18 mouse cellular contexts compared by ENCODE assay signal in genomic region chr15:25360825-25361224, GRCm38 (mm10). TPM values are rescaled to one million over a fixed set of nuclear protein-coding genes. Genes with fewer than 3 reads are reported as not detected.
DNase-seq lines count a peak whose midpoint lies in the region; ATAC-seq and TF ChIP-seq lines count a peak whose summit lies in the region.
"Had no signal": no experiment of that assay in that cellular context is flagged by ENCODE, and none has a peak within 500 bp of the region (broad histone marks: within the 10 kb centered on the region; RNA-seq: fewer than 3 reads in every experiment).

No protein-coding gene starts in this region.

- H3K4me3 ChIP-seq in neural tube, embryonic 11.5 days (ENCODE audit: low read depth, low read length): no peak overlapping the region
- H3K4me3 ChIP-seq in hindbrain, postnatal 0 days (ENCODE audit: low read length): no peak overlapping the region
- H3K4me3 ChIP-seq in neural tube, embryonic 15.5 days (replicated peaks): no peak overlapping the region
- H3K4me3 ChIP-seq in intestine, embryonic 16.5 days (ENCODE audit: low read length): no peak overlapping the region
- H3K4me3 ChIP-seq: embryonic facial prominence, embryonic 15.5 days; heart, embryonic 10.5 days; limb, embryonic 15.5 days; stomach, embryonic 15.5 days had no signal

- DNase-seq in embryo, embryonic 11 days: peak; percentile 54
- DNase-seq in embryo, embryonic 10.5 days (ENCODE audit: low spot score): no peak
- no peak for DNase-seq in neural tube, embryonic 11.5 days (ENCODE audit: low spot score)
- no peak for DNase-seq in neural tube, embryonic 10.5 days (ENCODE audit: extremely low spot score, low spot score)
- DNase-seq in hindbrain, postnatal 0 days (ENCODE audit: low spot score): peak; percentile 49
- DNase-seq in gastrocnemius, postnatal 4 days (ENCODE audit: low spot score in 2 of 2): no peak
- DNase-seq: cerebellum, postnatal 25 days; gastrocnemius, postnatal 10 days; heart, postnatal 14 days; lung, adult 18-20 months; lung, postnatal 36 days had no signal

- peaks cover 17% of the 10 kb centered on the region for H3K4me1 ChIP-seq in neural tube, embryonic 11.5 days (ENCODE audit: control insufficient read depth, insufficient read depth, low read length)
- H3K4me1 ChIP-seq in hindbrain, postnatal 0 days (ENCODE audit: insufficient read depth, low read length): peaks cover 18% of the 10 kb centered on the region; the same call in 1 of the 2 replicates
- peaks cover 48% of the 10 kb centered on the region for H3K4me1 ChIP-seq in neural tube, embryonic 15.5 days
- no peaks in the 10 kb centered on the region; the same call in 1 of the 2 replicates for H3K4me1 ChIP-seq in intestine, embryonic 16.5 days (ENCODE audit: control insufficient read depth, insufficient read depth, low read length)

- no peak overlapping the region for H3K9ac ChIP-seq in neural tube, embryonic 11.5 days (ENCODE audit: low read length)
- no peak overlapping the region for H3K9ac ChIP-seq in hindbrain, postnatal 0 days (replicated peaks; ENCODE audit: low read length)
- no peak overlapping the region for H3K9ac ChIP-seq in neural tube, embryonic 15.5 days (replicated peaks)
- no peak overlapping the region for H3K9ac ChIP-seq in intestine, embryonic 16.5 days (ENCODE audit: low read depth, low read length)
- H3K9ac ChIP-seq: embryonic facial prominence, embryonic 15.5 days; limb, embryonic 15.5 days; stomach, embryonic 15.5 days had no signal

- 37% methylated on average over 5 of the region's 5 CpGs for WGBS in neural tube, embryonic 11.5 days
- WGBS in hindbrain, postnatal 0 days: 43% methylated on average over 5 of the region's 5 CpGs
- 36% methylated on average over 5 of the region's 5 CpGs for whole genome bisulfite sequencing in neural tube, embryonic 15.5 days
- 61% methylated on average over 5 of the region's 5 CpGs for WGBS in intestine, embryonic 16.5 days

- peaks cover 2% of the 10 kb centered on the region; the same call in 1 of the 2 replicates for H3K36me3 ChIP-seq in neural tube, embryonic 11.5 days (ENCODE audit: control insufficient read depth, insufficient read depth, low read length)
- no peaks in the 10 kb centered on the region for H3K36me3 ChIP-seq in hindbrain, postnatal 0 days (ENCODE audit: insufficient read depth, low read length)
- H3K36me3 ChIP-seq in neural tube, embryonic 15.5 days: no peaks in the 10 kb centered on the region
- H3K36me3 ChIP-seq in intestine, embryonic 16.5 days (ENCODE audit: control insufficient read depth, insufficient read depth, low read length): no peaks in the 10 kb centered on the region
- H3K36me3 ChIP-seq: embryonic facial prominence, embryonic 15.5 days; heart, embryonic 10.5 days; stomach, embryonic 15.5 days had no signal

- no peak overlapping the region for H3K27ac ChIP-seq in neural tube, embryonic 11.5 days (ENCODE audit: low read depth, low read length)
- peak overlapping the region; percentile 22; the same call in 1 of the 2 replicates for H3K27ac ChIP-seq in hindbrain, postnatal 0 days
- no peak overlapping the region for H3K27ac ChIP-seq in neural tube, embryonic 15.5 days (replicated peaks)
- no peak overlapping the region for H3K27ac ChIP-seq in intestine, embryonic 16.5 days (ENCODE audit: low read length)
- H3K27ac ChIP-seq: embryonic facial prominence, embryonic 15.5 days; heart, embryonic 10.5 days; limb, embryonic 15.5 days; stomach, embryonic 15.5 days had no signal

- H3K4me2 ChIP-seq in neural tube, embryonic 11.5 days (ENCODE audit: low read depth): no peak overlapping the region
- no peak overlapping the region for H3K4me2 ChIP-seq in hindbrain, postnatal 0 days (ENCODE audit: low read depth, low read length)
- no peak overlapping the region for H3K4me2 ChIP-seq in neural tube, embryonic 15.5 days
- H3K4me2 ChIP-seq in intestine, embryonic 16.5 days (ENCODE audit: low read depth, low read length): no peak overlapping the region
- H3K4me2 ChIP-seq: embryonic facial prominence, embryonic 15.5 days; limb, embryonic 15.5 days; stomach, embryonic 15.5 days had no signal

- TF ChIP-seq CTCF in hindbrain, postnatal 0 days (IDR thresholded peaks at IDR 0.05; ENCODE audit: low read depth): no peak

- H3K9me3 ChIP-seq in neural tube, embryonic 11.5 days (ENCODE audit: control insufficient read depth, low read length): no peaks in the 10 kb centered on the region
- H3K9me3 ChIP-seq in hindbrain, postnatal 0 days (ENCODE audit: low read length): no peaks in the 10 kb centered on the region
- H3K9me3 ChIP-seq in neural tube, embryonic 15.5 days (replicated peaks): no peaks in the 10 kb centered on the region
- H3K9me3 ChIP-seq in intestine, embryonic 16.5 days (ENCODE audit: control insufficient read depth, low read length): no peaks in the 10 kb centered on the region
- H3K9me3 ChIP-seq: embryonic facial prominence, embryonic 15.5 days; heart, embryonic 10.5 days; limb, embryonic 15.5 days; stomach, embryonic 15.5 days had no signal

- peak; percentile 49 for ATAC-seq in neural tube, embryonic 11.5 days (ENCODE audit: insufficient read depth, low FRiP score, low TSS enrichment)
- ATAC-seq in hindbrain, postnatal 0 days: no peak
- ATAC-seq in neural tube, embryonic 15.5 days (ENCODE audit: low FRiP score): 0 out of 2 replicates have a peak, but pooled peaks have one; percentile 7
- ATAC-seq in intestine, embryonic 16.5 days: no peak
- ATAC-seq: activated CD4-positive, CD25-positive, alpha-beta regulatory T cell, adult 4 months had no signal

- no peaks in the 10 kb centered on the region for H3K27me3 ChIP-seq in neural tube, embryonic 11.5 days (ENCODE audit: control insufficient read depth, insufficient read depth, low read length)
- no peaks in the 10 kb centered on the region for H3K27me3 ChIP-seq in hindbrain, postnatal 0 days (ENCODE audit: insufficient read depth, low read length)
- H3K27me3 ChIP-seq in neural tube, embryonic 15.5 days (replicated peaks): no peaks in the 10 kb centered on the region
- no peaks in the 10 kb centered on the region for H3K27me3 ChIP-seq in intestine, embryonic 16.5 days (replicated peaks; ENCODE audit: control insufficient read depth, insufficient read depth, low read length)
- H3K27me3 ChIP-seq: embryonic facial prominence, embryonic 15.5 days; limb, embryonic 15.5 days; stomach, embryonic 15.5 days had no signal

RNA-seq across cellular contexts. Expression of gene Basp1, which starts 52.7 kb away (rescaled TPM):
- 201 and 207 TPM in 2 replicates for polyA plus RNA-seq in neural tube, embryonic 11.5 days (2014; fragmentation: Nextera tagmentation; extraction: Ambion mirVana)
- 701 and 894 TPM in 2 replicates for total RNA-seq in hindbrain, postnatal 0 days (2014; rRNA removed)
- polyA plus RNA-seq in hindbrain, postnatal 0 days (2015; fragmentation: Nextera tagmentation; extraction: Ambion mirVana): 415 and 425 TPM in 2 replicates
- 215 and 360 TPM in 2 replicates for polyA plus RNA-seq in neural tube, embryonic 15.5 days (2015; fragmentation: Nextera tagmentation; extraction: Ambion mirVana)
- 10 to 100 TPM; 49.3 to 54.5 TPM for total RNA-seq in gastrocnemius, postnatal 4 days (2021)
- 6.5 and 7.6 TPM in 2 replicates for polyA plus RNA-seq in intestine, embryonic 16.5 days (2015; fragmentation: Nextera tagmentation; extraction: Ambion mirVana)
- polyA plus RNA-seq: activated CD4-positive, CD25-positive, alpha-beta regulatory T cell, adult 4 months had no signal

Comparison
In these comparisons a context has a peak if more than half of its experiments do, and no peak if none do; other contexts are left out.
1. DNase-seq: peak in embryo, embryonic 11 days (single experiment) and hindbrain, postnatal 0 days (single experiment); none in embryo, embryonic 10.5 days (single experiment), neural tube, embryonic 11.5 days (single experiment), neural tube, embryonic 10.5 days (single experiment) and gastrocnemius, postnatal 4 days (0 of 2).
2. ATAC-seq: peak in neural tube, embryonic 11.5 days (single experiment) and neural tube, embryonic 15.5 days (single experiment); none in hindbrain, postnatal 0 days (single experiment) and intestine, embryonic 16.5 days (single experiment).
3. RNA of gene Basp1, which starts 52.7 kb away (polyA plus RNA-seq): 415 to 425 TPM in hindbrain, postnatal 0 days, 215 to 360 TPM in neural tube, embryonic 15.5 days and 201 to 207 TPM in neural tube, embryonic 11.5 days; 6.5 to 7.6 TPM in intestine, embryonic 16.5 days; every median in the first group is over 10 times any median in the second.